Mouse (Mus musculus): ENCODE results near the gene Gm5799. TPM values are rescaled to one million over a fixed set of nuclear protein-coding genes. Genes with fewer than 3 reads are reported as not detected.

The Gm5799 gene
- polyA plus RNA-seq (2012; rRNA removed), result not detected in 2 replicates

GRCm38 (mm10) chr14:43543276-43543675 is at the start of gene Gm5799:
TSS of gene Gm5799 (plus strand) at chr14:43543576.

GRCm38 (mm10) chr14:43579046-43579445 is 35.7 kb downstream of the Gm5799 start, which contains the start of gene Gm17654:
TSS of gene Gm17654 (minus strand) at chr14:43579146.

Other genes starting within 250 kb of the Gm5799 start
- not detected in 2 replicates for gene Gm8127, start 249.7 kb upstream of the Gm5799 start, polyA plus RNA-seq (2012; rRNA removed)
- gene 1700001F09Rik, start 195.8 kb upstream of the Gm5799 start, polyA plus RNA-seq (2012; rRNA removed), result not detected in 2 replicates
- not detected in 2 replicates for gene Gm8138, start 127.2 kb upstream of the Gm5799 start, polyA plus RNA-seq (2012; rRNA removed)
- gene Gm17654, start 35.6 kb downstream of the Gm5799 start, polyA plus RNA-seq (2012; rRNA removed), result not detected in 2 replicates
- not detected in 2 replicates for gene Gm10375, start 64.4 kb downstream of the Gm5799 start, polyA plus RNA-seq (2012; rRNA removed)
- not detected in 2 replicates for gene Gm8165, start 133.6 kb downstream of the Gm5799 start, polyA plus RNA-seq (2012; rRNA removed)
- 0.44 and 0.55 TPM in 2 replicates for gene Gm7324, start 154.3 kb downstream of the Gm5799 start, polyA plus RNA-seq (2012; rRNA removed)
- not detected in 2 replicates for gene Gm16506, start 183.9 kb downstream of the Gm5799 start, polyA plus RNA-seq (2012; rRNA removed)
- gene Gm6526, start 204.3 kb downstream of the Gm5799 start, polyA plus RNA-seq (2012; rRNA removed), result not detected in 2 replicates
- not detected in 2 replicates for gene Gm8180, start 241.2 kb downstream of the Gm5799 start, polyA plus RNA-seq (2012; rRNA removed)

All from liver, embryonic 14 days (tissue).